Mouse (Mus musculus) stomach, postnatal 0 days (tissue): ENCODE results near the gene Tnrc6a. TPM values are rescaled to one million over a fixed set of nuclear protein-coding genes. Genes with fewer than 3 reads are reported as not detected.

Experiments
- ATAC-seq: fragments of 200-750 bp; cut with Nextera tagmentation; 2 replicates; pipeline ENCODE4 v1.8.0; 2017; ENCODE audit not compliant: low FRiP score, low TSS enrichment
- DNase-seq: peaks from one replicate; pipeline ENCODE4 v3.0.0-alpha.2; 2016; ENCODE audit warnings: low spot score
- H3K27ac ChIP-seq: fragments of 300-500 bp; sonication (generic); replicated peaks from 2 replicates; pipeline ENCODE4 v1.5.1; 2014; ENCODE audit warnings: mild to moderate bottlenecking, control low read depth
- H3K27me3 ChIP-seq: fragments of 300-500 bp; sonication (generic); 2 replicates; pipeline ENCODE4 v1.6.1; 2014; ENCODE audit warnings: low read length; ENCODE audit not compliant: control insufficient read depth, insufficient read depth
- H3K36me3 ChIP-seq: fragments of 300-500 bp; sonication (generic); 2 replicates; pipeline ENCODE4 v1.6.1; 2014; ENCODE audit warnings: low read length, mixed read lengths; ENCODE audit not compliant: control insufficient read depth, insufficient read depth
- H3K4me1 ChIP-seq: fragments of 300-500 bp; sonication (generic); replicated peaks from 2 replicates; pipeline ENCODE4 v1.6.1; 2014; ENCODE audit warnings: antibody characterized with exemption; ENCODE audit not compliant: control insufficient read depth, insufficient read depth
- H3K4me2 ChIP-seq: fragments of 300-500 bp; sonication (generic); replicated peaks from 2 replicates; pipeline ENCODE4 v1.6.1; 2014; ENCODE audit warnings: low read depth, mild to moderate bottlenecking, control low read depth, moderate library complexity
- H3K4me3 ChIP-seq: fragments of 300-500 bp; sonication (generic); 2 replicates; pipeline ENCODE4 v1.5.1; 2014; ENCODE audit warnings: low read depth, low read length, control low read depth
- H3K9ac ChIP-seq: fragments of 300-500 bp; sonication (generic); 2 replicates; pipeline ENCODE4 v1.6.1; 2014; ENCODE audit warnings: mild to moderate bottlenecking, low read length, control low read depth, mixed read lengths
- H3K9me3 ChIP-seq: fragments of 300-500 bp; sonication (generic); 2 replicates; pipeline ENCODE4 v1.6.1; 2016; ENCODE audit warnings: low read length; ENCODE audit not compliant: control insufficient read depth
- CTCF ChIP-seq: IDR thresholded peaks from 2 replicates; pipeline ENCODE4 v1.5.1; 2016; ENCODE audit warnings: antibody characterized with exemption, low read depth, mild to moderate bottlenecking, moderate library complexity
- EP300 ChIP-seq: optimal IDR thresholded peaks from 2 replicates; pipeline ENCODE3; 2016; ENCODE audit warnings: antibody characterized with exemption
- WGBS: fragments of 180-500 bp; shearing (Covaris S2); extraction: QIAGEN DNeasy Blood & Tissue Kit; methylation state at CpG from one replicate; pipeline ENCODE4 v1.1.7; 2014; 5-methylcytosine and 5-hydroxymethylcytosine counted together
- polyA plus RNA-seq: library from polyadenylated mRNA; unstranded; fragments of >200 nt; fragmentation: Nextera tagmentation; extraction: Ambion mirVana; gene quantifications from 2 replicates; pipeline ENCODE4 v1.2.1, GENCODE M21; 2015

Tnrc6a gene
- polyA plus RNA-seq, 1 experiment from 2014 or later = 44.2 TPM

- H3K4me3 ChIP-seq = no peak overlapping the region
- no peaks in the 10 kb centered on the region for H3K4me1 ChIP-seq
- H3K27ac ChIP-seq = no peak overlapping the region
- ATAC-seq = no peak
- H3K27me3 ChIP-seq = no peaks in the 10 kb centered on the region
- H3K9ac ChIP-seq = no peak overlapping the region
- peaks cover 45% of the 10 kb centered on the region for H3K36me3 ChIP-seq
- WGBS = 86% methylated on average over 2 of the region's 2 CpGs
- no peak for TF ChIP-seq CTCF
- TF ChIP-seq EP300 = no peak
- DNase-seq = no peak
- H3K9me3 ChIP-seq = no peaks in the 10 kb centered on the region
- no peak overlapping the region for H3K4me2 ChIP-seq
Measured at GRCm38 (mm10) chr7:123169618-123170017, 45.9 kb downstream of the Tnrc6a start.

GRCm38 (mm10) chr7:123172101-123172500 is 48.4 kb downstream of the Tnrc6a start:
- 80% methylated on average over 5 of the region's 5 CpGs for WGBS
- no peak overlapping the region for H3K9ac ChIP-seq
- no peaks in the 10 kb centered on the region for H3K27me3 ChIP-seq
- 0 out of 2 replicates have a peak, but pooled peaks have one; percentile 29 for ATAC-seq
- TF ChIP-seq EP300 = no peak
- no peak for TF ChIP-seq CTCF
- no peak overlapping the region for H3K27ac ChIP-seq
- no peak overlapping the region for H3K4me3 ChIP-seq
- no peak for DNase-seq
- no peaks in the 10 kb centered on the region for H3K4me1 ChIP-seq
- H3K4me2 ChIP-seq = no peak overlapping the region
- H3K36me3 ChIP-seq = peaks cover 40% of the 10 kb centered on the region
- no peaks in the 10 kb centered on the region for H3K9me3 ChIP-seq

GRCm38 (mm10) chr7:123177215-123177614 is 53.5 kb downstream of the Tnrc6a start:
- Histone ChIP-seq H3K27me3 (no peaks in the 10 kb centered on the region), H3K9me3 (no peaks in the 10 kb centered on the region), H3K4me1 (no peaks in the 10 kb centered on the region), H3K4me2 (no peak overlapping the region), H3K4me3 (no peak overlapping the region), H3K9ac (no peak overlapping the region), H3K36me3 (peaks cover 44% of the 10 kb centered on the region), H3K27ac (no peak overlapping the region)
- DNase-seq = no peak
- no peak for TF ChIP-seq EP300
- no peak for TF ChIP-seq CTCF
- no peak for ATAC-seq

DNA sequence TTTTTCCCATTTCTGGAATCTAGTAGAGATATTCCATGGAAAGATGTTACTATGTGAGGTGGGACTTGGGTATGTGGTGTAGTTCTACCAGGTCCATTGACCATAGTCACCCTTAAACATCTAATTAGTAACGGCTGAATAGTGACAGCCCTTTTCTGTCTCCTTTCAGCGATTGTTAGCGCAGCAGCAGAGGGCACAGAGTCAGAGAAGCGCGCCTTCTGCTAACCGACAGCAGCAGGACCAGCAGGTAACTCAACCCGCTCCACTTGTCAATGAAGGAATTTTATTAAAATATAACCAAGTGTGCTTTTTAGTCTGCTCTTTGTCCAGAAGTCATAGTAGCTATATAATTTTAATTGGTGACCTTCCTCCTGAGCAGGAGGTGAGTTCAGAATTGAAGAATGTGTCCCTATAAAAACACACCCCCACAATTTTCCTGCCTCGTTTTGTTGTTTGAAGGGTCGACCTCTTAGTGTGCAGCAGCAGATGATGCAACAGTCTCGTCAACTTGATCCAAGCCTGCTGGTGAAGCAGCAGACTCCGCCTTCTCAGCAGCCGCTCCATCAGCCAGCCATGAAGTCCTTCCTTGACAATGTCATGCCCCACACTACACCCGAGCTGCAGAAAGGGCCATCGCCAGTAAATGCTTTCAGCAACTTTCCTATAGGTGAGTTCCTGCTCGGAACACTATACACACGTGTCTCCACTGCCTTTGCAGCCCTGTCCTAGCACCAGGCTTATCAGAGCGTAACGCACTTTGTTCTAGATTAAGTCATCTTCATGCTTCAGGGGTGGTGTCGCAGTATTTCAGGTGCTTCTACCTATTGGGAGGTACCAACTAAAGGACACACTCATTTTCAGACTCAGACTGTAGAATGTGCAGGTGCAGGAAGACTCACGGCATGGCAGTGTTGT is 58.4 kb downstream of the Tnrc6a start:
- DNase-seq = no peak
- H3K9me3 ChIP-seq = no peaks in the 10 kb centered on the region
- no peak for ATAC-seq
- no peak overlapping the region for H3K4me2 ChIP-seq
- no peaks in the 10 kb centered on the region for H3K4me1 ChIP-seq
- no peak overlapping the region for H3K27ac ChIP-seq
- no peak for TF ChIP-seq EP300
- peaks cover 55% of the 10 kb centered on the region for H3K36me3 ChIP-seq
- WGBS = 81% methylated on average over 20 of the region's 20 CpGs
- H3K27me3 ChIP-seq = no peaks in the 10 kb centered on the region
- H3K9ac ChIP-seq = no peak overlapping the region
- H3K4me3 ChIP-seq = no peak overlapping the region

DNA sequence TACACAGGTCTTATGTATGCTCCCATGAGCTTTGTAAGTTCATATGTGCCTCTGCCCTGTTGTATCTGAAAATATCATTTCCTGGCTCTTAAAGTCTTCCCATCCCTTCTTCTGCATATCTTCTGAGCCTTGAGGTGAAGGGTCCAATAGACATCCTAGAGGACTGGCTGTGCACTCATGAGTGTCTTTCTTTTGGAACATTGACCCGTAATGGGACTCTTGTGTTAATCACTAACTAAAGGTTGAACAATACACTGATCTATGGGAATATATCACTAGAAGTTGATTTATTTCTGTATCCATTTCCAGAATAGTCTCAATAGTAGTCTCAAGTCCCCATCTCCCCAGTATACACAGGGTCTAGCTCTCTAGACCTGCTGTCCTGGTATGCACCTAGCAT is 61.2 kb downstream of the Tnrc6a start:
- H3K27me3 ChIP-seq = no peaks in the 10 kb centered on the region
- 85% methylated on average over 1 of the region's 1 CpGs for WGBS
- TF ChIP-seq CTCF (no peak), EP300 (no peak)
- H3K4me2 ChIP-seq = no peak overlapping the region
- peaks cover 67% of the 10 kb centered on the region for H3K36me3 ChIP-seq
- no peak overlapping the region for H3K9ac ChIP-seq
- DNase-seq (no peak), ATAC-seq (no peak)
- no peaks in the 10 kb centered on the region for H3K9me3 ChIP-seq
- no peaks in the 10 kb centered on the region for H3K4me1 ChIP-seq
- no peak overlapping the region for H3K4me3 ChIP-seq
- H3K27ac ChIP-seq = no peak overlapping the region

- 81% methylated on average over 6 of the region's 6 CpGs for WGBS
- no peaks in the 10 kb centered on the region for H3K27me3 ChIP-seq
- peaks cover 63% of the 10 kb centered on the region for H3K36me3 ChIP-seq
- no peak for TF ChIP-seq EP300
- H3K27ac ChIP-seq = no peak overlapping the region
- no peak overlapping the region for H3K9ac ChIP-seq
- H3K9me3 ChIP-seq = no peaks in the 10 kb centered on the region
- no peak overlapping the region for H3K4me3 ChIP-seq
- no peak for DNase-seq
- no peak for ATAC-seq
- no peak overlapping the region for H3K4me2 ChIP-seq
- no peaks in the 10 kb centered on the region for H3K4me1 ChIP-seq
Measured at GRCm38 (mm10) chr7:123186463-123186862, 62.8 kb downstream of the Tnrc6a start.
